Mouse (Mus musculus): ENCODE data around the gene Prkar2a. TPM values are rescaled to one million over a fixed set of nuclear protein-coding genes. Genes with fewer than 3 reads are reported as not detected.

Gene Prkar2a
- polyA plus RNA-seq, 2 experiments = 18.5 to 33.6 TPM

DNA sequence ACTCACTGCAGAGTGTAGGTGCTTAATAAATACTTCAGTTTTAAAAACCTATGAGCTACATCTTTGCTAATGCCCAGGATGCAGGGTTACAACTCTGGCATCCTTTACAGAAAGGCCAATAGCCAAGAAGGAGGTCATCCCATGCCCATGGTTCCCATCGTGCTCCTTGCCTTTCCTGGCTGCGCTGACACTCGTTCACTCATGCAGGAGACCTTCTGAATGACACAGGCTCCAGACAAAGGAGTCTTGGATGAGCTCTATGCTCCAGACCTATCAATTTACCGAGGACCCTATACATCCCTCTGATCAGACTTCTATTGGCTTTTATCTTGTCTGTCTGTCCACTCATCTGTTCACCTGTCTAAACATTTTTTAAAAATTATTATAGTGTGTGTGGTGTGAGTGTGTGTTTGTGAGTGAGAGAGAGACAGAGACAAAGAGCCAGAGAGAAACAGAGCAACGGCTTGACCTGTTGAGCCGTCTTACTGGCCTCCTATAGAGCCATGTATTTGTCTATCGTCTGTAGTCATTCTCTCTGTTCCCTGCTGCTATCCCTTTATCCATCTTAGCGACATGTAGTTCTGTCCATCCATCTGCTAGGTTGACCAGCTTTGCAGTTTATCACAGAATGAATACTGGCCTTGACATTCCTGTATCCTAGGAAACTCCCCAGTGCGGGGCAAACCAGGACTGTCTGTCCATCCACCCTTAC lies 93.9 kb downstream of the Prkar2a start:
- no peaks in the 10 kb centered on the region for H3K27me3 ChIP-seq (ENCODE audit: control insufficient read depth, insufficient read depth, low read length)
- peak overlapping the region; percentile 71 for H3K4me2 ChIP-seq (replicated peaks; ENCODE audit: low read depth, low read length, severe bottlenecking)
- H3K27ac ChIP-seq (replicated peaks; ENCODE audit: low read depth, low read length) = 0 out of 2 replicates have a peak overlapping the region, but pooled peaks have one; percentile 82
- WGBS = 36% methylated on average over 9 of the region's 9 CpGs
- peak overlapping the region; percentile 91 for H3K4me3 ChIP-seq (replicated peaks; ENCODE audit: low read length)
- ATAC-seq (ENCODE audit: low FRiP score, low read depth) (no peak; the same call in 1 of the 2 replicates), DNase-seq (ENCODE audit: low spot score) (no peak)
- H3K9ac ChIP-seq (ENCODE audit: low read depth, low read length, severe bottlenecking) = peak overlapping the region; percentile 99
- H3K9me3 ChIP-seq (ENCODE audit: control insufficient read depth, low read length) = no peaks in the 10 kb centered on the region
- peaks cover 3% of the 10 kb centered on the region; the same call in 1 of the 2 replicates for H3K36me3 ChIP-seq (ENCODE audit: control insufficient read depth, insufficient read depth, low read length)
- TF ChIP-seq POLR2A (IDR thresholded peaks at IDR 0.05; ENCODE audit: borderline replicate concordance, extremely low read depth, insufficient read depth, insufficient read length) = no peak
- H3K4me1 ChIP-seq (ENCODE audit: control insufficient read depth, insufficient read depth, low read length) = peaks cover 20% of the 10 kb centered on the region

DNA sequence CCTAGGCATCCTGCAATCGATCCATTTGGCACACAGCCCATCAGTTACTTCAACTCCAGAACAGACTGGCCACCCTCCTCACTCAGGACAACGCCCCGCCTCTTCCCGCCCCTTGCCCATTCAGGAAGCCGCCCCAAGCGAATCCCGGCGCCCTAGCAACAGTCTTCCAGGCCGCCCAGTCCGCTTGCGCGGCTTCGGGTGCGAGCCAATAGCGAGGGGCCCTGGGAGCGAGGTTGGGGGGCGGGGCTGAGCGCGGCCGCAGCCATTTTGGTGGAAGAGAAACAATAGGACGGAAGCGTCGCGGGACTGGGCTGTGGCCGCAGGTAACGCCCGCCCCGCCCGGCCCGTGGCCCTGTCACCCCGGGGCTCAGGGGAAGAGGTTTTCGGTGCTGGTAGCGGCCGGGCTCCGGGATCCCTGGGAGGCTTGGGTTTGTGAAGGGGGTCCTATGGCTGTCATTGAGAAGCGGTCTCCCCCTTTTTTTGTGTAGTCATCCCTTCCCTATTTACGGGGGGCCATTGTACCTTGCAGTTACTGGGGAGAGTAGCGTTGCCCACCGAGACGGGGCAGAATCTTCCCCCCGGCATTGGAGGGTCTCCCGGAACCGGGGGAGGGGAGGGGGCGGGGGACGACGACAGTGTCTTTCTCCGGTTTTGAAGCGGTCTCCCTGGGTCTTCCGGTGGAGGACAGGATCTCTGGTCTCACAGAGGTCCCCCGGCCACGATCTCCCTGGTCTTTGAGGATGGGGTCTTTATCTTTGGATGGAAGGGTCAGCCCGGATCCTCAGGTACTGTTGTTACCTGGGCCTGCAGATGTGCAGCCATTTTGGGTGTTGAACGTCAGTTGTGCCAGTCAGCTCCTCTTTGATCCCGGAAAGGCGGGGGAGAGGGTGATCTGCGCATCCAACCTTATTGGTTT lies 94.7 kb downstream of the Prkar2a start, which contains the start of gene Ip6k2:
Ip6k2 (plus strand) TSS at position 249 of the 916 bp plus-strand sequence.
- peak within 1 kb of the TSS; percentile 91 for H3K4me3 ChIP-seq (replicated peaks; ENCODE audit: low read length)
- H3K27me3 ChIP-seq (ENCODE audit: control insufficient read depth, insufficient read depth, low read length) = no peaks in the 10 kb centered on the region
- ATAC-seq (ENCODE audit: low FRiP score, low read depth) (peak; percentile 99), DNase-seq (ENCODE audit: low spot score) (peak; percentile 97)
- WGBS = under 1% methylated on average over 51 of the region's 56 CpGs
- H3K9ac ChIP-seq (ENCODE audit: low read depth, low read length, severe bottlenecking) = peak within 1 kb of the TSS; percentile 99
- H3K36me3 ChIP-seq (ENCODE audit: control insufficient read depth, insufficient read depth, low read length) = peaks cover 3% of the 10 kb centered on the region; the same call in 1 of the 2 replicates
- 0 out of 2 replicates have a peak, but pooled peaks have one; percentile 7 for TF ChIP-seq POLR2A (IDR thresholded peaks at IDR 0.05; ENCODE audit: borderline replicate concordance, extremely low read depth, insufficient read depth, insufficient read length)
- H3K27ac ChIP-seq (replicated peaks; ENCODE audit: low read depth, low read length) = peak within 1 kb of the TSS; percentile 82
- peak within 1 kb of the TSS; percentile 71 for H3K4me2 ChIP-seq (replicated peaks; ENCODE audit: low read depth, low read length, severe bottlenecking)
- H3K9me3 ChIP-seq (ENCODE audit: control insufficient read depth, low read length) = no peaks in the 10 kb centered on the region
- peaks cover 25% of the 10 kb centered on the region for H3K4me1 ChIP-seq (ENCODE audit: control insufficient read depth, insufficient read depth, low read length)

DNA sequence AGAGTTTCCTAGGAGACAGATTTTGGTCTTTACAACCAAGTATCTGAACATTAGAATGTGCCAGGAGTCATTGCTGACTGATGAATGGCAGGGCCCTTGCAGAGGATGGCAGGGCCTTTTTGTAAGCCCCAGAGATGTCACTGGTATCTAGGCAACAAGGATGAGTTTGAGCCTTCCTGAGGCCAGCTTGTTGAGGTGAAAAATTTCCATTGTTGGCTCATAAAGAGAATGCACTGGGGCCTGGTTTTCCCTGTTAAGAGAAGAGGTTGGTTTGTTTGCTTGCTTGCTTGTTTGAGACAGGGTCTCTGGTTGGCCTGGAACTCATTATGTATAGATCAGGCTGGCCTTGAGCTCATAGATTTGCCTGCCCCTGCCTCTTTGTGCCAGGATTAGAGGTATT lies 96.3 kb downstream of the Prkar2a start:
- peak overlapping the region; percentile 91 for H3K4me3 ChIP-seq (replicated peaks; ENCODE audit: low read length)
- no peak for DNase-seq (ENCODE audit: low spot score)
- peak overlapping the region; percentile 13; the same call in 1 of the 2 replicates for H3K9ac ChIP-seq (ENCODE audit: low read depth, low read length, severe bottlenecking)
- H3K4me2 ChIP-seq (replicated peaks; ENCODE audit: low read depth, low read length, severe bottlenecking) = peak overlapping the region; percentile 65
- peaks cover 28% of the 10 kb centered on the region for H3K4me1 ChIP-seq (ENCODE audit: control insufficient read depth, insufficient read depth, low read length)
- no peak overlapping the region for H3K27ac ChIP-seq (replicated peaks; ENCODE audit: low read depth, low read length)
- ATAC-seq (ENCODE audit: low FRiP score, low read depth) = no peak
- no peak for TF ChIP-seq POLR2A (IDR thresholded peaks at IDR 0.05; ENCODE audit: borderline replicate concordance, extremely low read depth, insufficient read depth, insufficient read length)
- no peaks in the 10 kb centered on the region for H3K27me3 ChIP-seq (ENCODE audit: control insufficient read depth, insufficient read depth, low read length)
- no peaks in the 10 kb centered on the region for H3K9me3 ChIP-seq (ENCODE audit: control insufficient read depth, low read length)
- H3K36me3 ChIP-seq (ENCODE audit: control insufficient read depth, insufficient read depth, low read length) = peaks cover 3% of the 10 kb centered on the region; the same call in 1 of the 2 replicates

DNA sequence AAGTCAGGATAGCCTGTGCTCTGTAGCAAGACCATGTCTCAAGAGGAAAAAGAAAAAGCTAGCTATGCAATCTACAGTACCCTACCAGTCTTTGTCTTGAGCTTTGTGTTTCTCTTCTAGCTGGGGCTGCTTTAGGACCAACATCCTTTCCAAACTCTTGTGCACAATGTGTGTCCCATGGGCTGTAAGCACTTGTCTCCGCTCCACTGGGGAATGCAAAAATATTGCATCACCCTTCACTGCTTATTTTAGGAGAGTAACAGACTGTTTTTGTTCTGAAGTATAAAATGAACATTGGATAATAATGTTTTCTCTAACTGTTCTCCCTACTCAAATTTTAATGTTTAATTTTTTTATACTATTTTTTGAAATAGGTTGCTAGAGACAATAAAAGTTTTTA lies 97.4 kb downstream of the Prkar2a start:
- no peak overlapping the region for H3K27ac ChIP-seq (replicated peaks; ENCODE audit: low read depth, low read length)
- no peak for DNase-seq (ENCODE audit: low spot score)
- no peaks in the 10 kb centered on the region for H3K27me3 ChIP-seq (ENCODE audit: control insufficient read depth, insufficient read depth, low read length)
- no peak for TF ChIP-seq POLR2A (IDR thresholded peaks at IDR 0.05; ENCODE audit: borderline replicate concordance, extremely low read depth, insufficient read depth, insufficient read length)
- H3K4me1 ChIP-seq (ENCODE audit: control insufficient read depth, insufficient read depth, low read length) = peaks cover 32% of the 10 kb centered on the region
- peaks cover 3% of the 10 kb centered on the region; the same call in 1 of the 2 replicates for H3K36me3 ChIP-seq (ENCODE audit: control insufficient read depth, insufficient read depth, low read length)
- 87% methylated on average over 1 of the region's 1 CpGs for WGBS
- H3K4me2 ChIP-seq (replicated peaks; ENCODE audit: low read depth, low read length, severe bottlenecking) = peak overlapping the region; percentile 65; the same call in 1 of the 2 replicates
- no peak overlapping the region for H3K9ac ChIP-seq (ENCODE audit: low read depth, low read length, severe bottlenecking)
- no peak for ATAC-seq (ENCODE audit: low FRiP score, low read depth)
- no peaks in the 10 kb centered on the region for H3K9me3 ChIP-seq (ENCODE audit: control insufficient read depth, low read length)
- H3K4me3 ChIP-seq (replicated peaks; ENCODE audit: low read length) = no peak overlapping the region

DNA sequence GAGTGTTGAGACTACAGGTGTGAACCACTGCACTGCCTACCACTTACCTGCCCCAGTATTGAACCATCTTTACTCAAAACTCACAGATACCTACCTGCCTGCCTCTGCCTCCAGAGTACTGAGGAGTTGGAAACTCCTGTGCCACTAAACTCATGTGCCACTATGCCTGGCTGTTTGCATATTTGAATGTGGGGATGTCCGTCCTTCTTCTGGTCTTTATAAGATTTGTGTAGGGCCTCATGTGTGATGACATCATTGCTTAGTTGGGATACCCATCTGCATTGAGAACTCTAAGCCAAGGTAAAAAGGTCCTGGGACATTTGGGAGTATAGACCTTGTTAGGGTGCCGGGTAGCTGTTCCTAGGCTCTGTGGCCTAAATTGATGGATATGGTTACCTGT lies 98.0 kb downstream of the Prkar2a start:
- peaks cover 3% of the 10 kb centered on the region; the same call in 1 of the 2 replicates for H3K36me3 ChIP-seq (ENCODE audit: control insufficient read depth, insufficient read depth, low read length)
- no peaks in the 10 kb centered on the region for H3K9me3 ChIP-seq (ENCODE audit: control insufficient read depth, low read length)
- peaks cover 36% of the 10 kb centered on the region for H3K4me1 ChIP-seq (ENCODE audit: control insufficient read depth, insufficient read depth, low read length)
- no peak for TF ChIP-seq POLR2A (IDR thresholded peaks at IDR 0.05; ENCODE audit: borderline replicate concordance, extremely low read depth, insufficient read depth, insufficient read length)
- no peak overlapping the region for H3K4me3 ChIP-seq (replicated peaks; ENCODE audit: low read length)
- 94% methylated on average over 2 of the region's 2 CpGs for WGBS
- DNase-seq (ENCODE audit: low spot score) = no peak
- no peaks in the 10 kb centered on the region for H3K27me3 ChIP-seq (ENCODE audit: control insufficient read depth, insufficient read depth, low read length)
- no peak overlapping the region for H3K4me2 ChIP-seq (replicated peaks; ENCODE audit: low read depth, low read length, severe bottlenecking)
- no peak overlapping the region for H3K27ac ChIP-seq (replicated peaks; ENCODE audit: low read depth, low read length)
- no peak for ATAC-seq (ENCODE audit: low FRiP score, low read depth)
- no peak overlapping the region for H3K9ac ChIP-seq (ENCODE audit: low read depth, low read length, severe bottlenecking)
